Mouse (Mus musculus): ENCODE results near the gene Ap5s1.

Ap5s1 gene

GRCm38 (mm10) chr2:131206778-131207177, at the start of gene Ap5s1:
Gene Ap5s1 (plus strand): TSS chr2:131207078.
- no peak for DNase-seq (ENCODE audit: low read depth, low spot score)

- DNase-seq (ENCODE audit: low read depth, low spot score) = no peak
Measured at GRCm38 (mm10) chr2:131159491-131159910, 47.4 kb upstream of the Ap5s1 start.

- DNase-seq (ENCODE audit: low read depth, low spot score) = peak; percentile 97
Measured at GRCm38 (mm10) chr2:131159938-131160581, 46.8 kb upstream of the Ap5s1 start, which contains the start of gene 1700037H04Rik. Gene 1700037H04Rik (minus strand): TSS chr2:131160081.

- DNase-seq (ENCODE audit: low read depth, low spot score) = no peak
Measured at GRCm38 (mm10) chr2:131160671-131161111, 46.2 kb upstream of the Ap5s1 start.

GRCm38 (mm10) chr2:131163924-131164323, 43.0 kb upstream of the Ap5s1 start:
- no peak for DNase-seq (ENCODE audit: low read depth, low spot score)

GRCm38 (mm10) chr2:131166172-131166571, 40.7 kb upstream of the Ap5s1 start:
- DNase-seq (ENCODE audit: low read depth, low spot score) = no peak

GRCm38 (mm10) chr2:131167984-131168383, 38.9 kb upstream of the Ap5s1 start:
- DNase-seq (ENCODE audit: low read depth, low spot score) = no peak

- DNase-seq (ENCODE audit: low read depth, low spot score) = no peak
Measured at GRCm38 (mm10) chr2:131168914-131169313, 38.0 kb upstream of the Ap5s1 start.

GRCm38 (mm10) chr2:131170936-131171335, 35.9 kb upstream of the Ap5s1 start:
- no peak for DNase-seq (ENCODE audit: low read depth, low spot score)

- no peak for DNase-seq (ENCODE audit: low read depth, low spot score)
Measured at GRCm38 (mm10) chr2:131171401-131172104, 35.3 kb upstream of the Ap5s1 start.

GRCm38 (mm10) chr2:131172322-131172721, 34.6 kb upstream of the Ap5s1 start:
- DNase-seq (ENCODE audit: low read depth, low spot score) = no peak

- no peak for DNase-seq (ENCODE audit: low read depth, low spot score)
Measured at GRCm38 (mm10) chr2:131174700-131175099, 32.2 kb upstream of the Ap5s1 start.

GRCm38 (mm10) chr2:131175286-131175944, 31.5 kb upstream of the Ap5s1 start:
- no peak for DNase-seq (ENCODE audit: low read depth, low spot score)

GRCm38 (mm10) chr2:131175945-131176309, 31.0 kb upstream of the Ap5s1 start:
- DNase-seq (ENCODE audit: low read depth, low spot score) = no peak

- DNase-seq (ENCODE audit: low read depth, low spot score) = no peak
Measured at GRCm38 (mm10) chr2:131176491-131176890, 30.4 kb upstream of the Ap5s1 start.

- no peak for DNase-seq (ENCODE audit: low read depth, low spot score)
Measured at GRCm38 (mm10) chr2:131177932-131178331, 28.9 kb upstream of the Ap5s1 start.

GRCm38 (mm10) chr2:131178828-131179245, 28.0 kb upstream of the Ap5s1 start:
- no peak for DNase-seq (ENCODE audit: low read depth, low spot score)

GRCm38 (mm10) chr2:131179246-131179886, 27.5 kb upstream of the Ap5s1 start:
- peak; percentile 63 for DNase-seq (ENCODE audit: low read depth, low spot score)

- DNase-seq (ENCODE audit: low read depth, low spot score) = peak; percentile 67
Measured at GRCm38 (mm10) chr2:131179990-131180587, 26.8 kb upstream of the Ap5s1 start, which contains the start of gene Cenpb. Gene Cenpb (minus strand): TSS chr2:131180067.

GRCm38 (mm10) chr2:131186343-131186742, 20.5 kb upstream of the Ap5s1 start:
- DNase-seq (ENCODE audit: low read depth, low spot score) = no peak

GRCm38 (mm10) chr2:131186771-131187601, 19.9 kb upstream of the Ap5s1 start, which contains the start of the genes Cdc25b and Spef1:
Gene Cdc25b (plus strand): TSS chr2:131186949.
Gene Spef1 (minus strand): TSS chr2:131187282.
- peak; percentile 58 for DNase-seq (ENCODE audit: low read depth, low spot score)

All from WW6 (cell line).